Mouse (Mus musculus) activated CD4-positive, CD25-positive, alpha-beta regulatory T cell, adult 4 months (primary cell): ENCODE results near the gene Pcbd2. TPM values are rescaled to one million over a fixed set of nuclear protein-coding genes. Genes with fewer than 3 reads are reported as not detected.
"Not testable (repeated sequence)": the region's sequence is repeated elsewhere in the genome, so short reads cannot be mapped to it uniquely, and the experiment has no call there.

ENCODE experiments used
- ATAC-seq: one replicate; pipeline ENCODE4 v1.8.0; 2017
- polyA plus RNA-seq, 2 experiments: library from polyadenylated mRNA; unstranded; fragments of 100-300 nt; shearing (Covaris generic); gene quantifications; one replicate each; pipeline ENCODE4 v1.2.1; 2017

Pcbd2 gene
- 10 to 100 TPM; 11.9 to 15.1 TPM for polyA plus RNA-seq

- peak; percentile 66 for ATAC-seq
Observed at GRCm38 (mm10) chr13:55727120-55727838, at the start of gene Pcbd2. Gene Pcbd2, plus strand, starts transcription at chr13:55727368.

DNA sequence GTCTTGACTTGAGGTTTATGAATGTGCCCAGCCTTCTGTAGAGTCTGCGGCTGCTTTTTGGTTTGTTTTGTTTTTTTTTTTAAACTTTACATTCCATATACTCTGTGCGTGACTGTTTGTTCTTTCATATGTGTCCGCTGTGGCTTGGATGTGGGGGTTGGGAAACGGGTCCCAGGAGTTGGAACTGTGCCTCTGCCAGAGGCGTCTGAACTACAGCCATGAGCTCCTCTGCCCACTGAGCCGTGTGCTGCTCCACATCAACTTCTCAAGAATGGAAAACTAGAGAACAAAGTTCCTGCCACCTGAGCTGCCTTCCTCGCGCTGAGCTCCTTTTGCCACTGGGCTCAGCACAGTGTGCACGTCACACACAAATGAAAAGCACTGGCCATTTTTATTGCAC, 45.0 kb upstream of the Pcbd2 start:
- no peak for ATAC-seq

GRCm38 (mm10) chr13:55683581-55683980, 43.6 kb upstream of the Pcbd2 start:
- ATAC-seq = no peak

DNA sequence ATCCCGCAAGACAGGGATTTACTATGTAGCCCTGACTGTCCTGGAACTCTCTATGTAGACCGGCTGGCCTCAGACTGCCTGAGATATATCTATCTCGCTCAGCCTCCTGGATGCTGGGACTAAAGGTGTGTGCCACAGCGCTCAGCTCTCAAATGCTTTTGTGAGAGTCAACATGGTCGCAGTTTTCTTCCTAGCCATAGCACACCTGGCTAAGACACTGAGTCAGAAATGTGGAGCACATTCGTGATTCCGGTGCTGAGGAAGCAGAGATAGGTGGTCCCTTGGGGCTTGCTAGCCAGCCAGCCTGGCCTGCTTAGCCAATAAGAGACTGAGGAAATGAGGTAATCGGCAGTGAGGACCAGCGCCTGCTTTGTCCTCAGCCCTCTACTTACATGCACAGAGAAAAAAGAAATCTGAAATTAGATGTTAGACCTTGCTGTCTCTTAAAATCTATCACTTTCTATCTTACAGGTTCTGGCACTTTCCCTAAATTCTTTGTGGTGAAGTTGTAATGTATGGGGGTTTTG, 41.0 kb upstream of the Pcbd2 start:
- ATAC-seq = no peak

DNA sequence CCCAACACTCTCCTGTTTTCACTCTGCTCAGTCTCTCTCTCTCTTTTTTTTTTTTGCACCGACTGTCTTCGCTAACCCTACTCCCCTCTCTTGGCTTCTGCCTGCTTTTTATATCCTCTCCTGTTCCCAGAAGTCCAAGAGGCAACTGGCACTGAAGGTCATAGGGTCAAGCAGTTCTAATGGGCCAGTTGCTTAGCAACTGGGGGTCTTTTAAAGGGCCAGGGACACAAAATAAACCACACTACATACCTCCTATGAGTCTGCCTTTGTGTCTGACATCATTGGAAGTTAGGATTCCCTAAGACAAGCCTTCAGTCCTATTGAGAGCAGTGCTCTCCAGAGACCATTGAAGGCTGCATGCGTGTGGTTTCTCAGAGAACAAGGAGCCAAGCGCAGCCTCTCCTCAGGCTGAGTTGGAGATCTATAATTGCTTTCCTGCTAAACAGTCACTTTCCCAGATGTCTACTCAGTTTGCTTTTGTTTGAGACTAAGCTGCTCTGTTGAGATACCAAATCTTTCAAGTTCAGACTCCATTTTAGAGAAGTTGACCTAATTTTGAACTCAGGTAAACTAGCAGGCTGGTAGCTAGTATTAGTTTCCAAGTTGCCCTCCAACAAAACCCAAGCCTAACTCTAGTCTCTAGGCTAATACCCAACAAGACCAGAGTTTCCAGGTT, 39.1 kb upstream of the Pcbd2 start:
- ATAC-seq = no peak

DNA sequence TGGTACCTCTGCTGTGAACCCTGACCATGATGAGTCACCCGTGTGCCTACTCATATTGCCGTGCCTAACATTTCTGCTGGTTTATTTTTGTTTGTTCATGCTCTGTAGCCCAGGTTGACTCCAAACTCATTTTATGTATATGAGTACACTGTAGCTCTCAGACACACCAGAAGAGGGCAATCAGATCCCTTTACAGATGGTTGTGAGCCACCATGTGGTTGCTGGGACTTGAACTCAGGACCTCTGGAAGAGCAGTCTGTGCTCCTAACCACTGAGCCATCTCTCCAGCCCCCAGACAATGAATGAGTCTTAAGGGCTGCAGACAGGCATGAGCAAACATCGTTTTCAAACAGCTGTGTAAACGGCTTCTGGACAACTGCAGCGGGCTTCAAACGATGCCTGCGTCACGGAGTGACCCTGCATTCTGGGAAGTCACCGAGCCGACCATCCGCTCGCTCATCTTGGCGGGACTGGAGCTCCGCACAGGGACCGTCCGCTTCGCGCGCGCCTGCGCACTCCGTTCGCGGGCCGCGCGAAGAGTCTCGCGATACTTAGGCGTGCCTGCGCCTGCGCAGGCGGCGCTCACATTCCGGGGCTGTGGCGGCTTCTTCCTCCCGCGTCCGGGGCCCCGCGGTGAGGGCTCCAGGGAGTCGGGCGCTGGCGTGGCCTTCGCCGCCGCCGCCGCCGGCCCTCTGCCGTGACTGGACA, 34.5 kb upstream of the Pcbd2 start, which contains the start of gene B230219D22Rik:
TSS of gene B230219D22Rik (plus strand) at position 590 of the 708 bp plus-strand sequence.
- peak; percentile 88 for ATAC-seq

DNA sequence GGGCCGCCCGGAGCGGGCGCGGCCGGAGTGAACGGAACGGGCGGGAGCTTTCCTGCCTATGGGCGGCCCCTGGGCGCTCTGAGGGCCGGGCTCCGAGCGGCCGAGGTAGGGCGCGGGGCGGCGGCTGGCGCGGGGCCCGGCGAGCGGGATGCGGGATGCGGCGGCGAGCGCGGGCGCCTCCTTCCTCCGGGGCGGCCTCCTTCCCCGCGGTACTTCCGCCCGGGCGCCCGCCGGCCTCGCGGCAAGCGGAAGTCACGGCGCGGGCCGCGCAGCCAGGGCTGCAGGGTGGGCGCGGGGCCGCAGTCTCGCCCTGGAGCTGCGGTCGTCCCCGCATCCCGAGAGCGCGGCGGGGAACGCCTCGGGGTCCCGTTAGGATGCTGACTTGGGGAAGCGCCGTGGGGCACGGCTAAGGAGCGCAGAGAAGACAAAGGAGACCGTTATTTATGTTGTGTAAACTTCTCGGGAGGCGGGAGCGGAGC, 33.9 kb upstream of the Pcbd2 start:
- peak; percentile 53 for ATAC-seq

- ATAC-seq = no peak
Observed at GRCm38 (mm10) chr13:55694110-55694509, 33.1 kb upstream of the Pcbd2 start.

DNA sequence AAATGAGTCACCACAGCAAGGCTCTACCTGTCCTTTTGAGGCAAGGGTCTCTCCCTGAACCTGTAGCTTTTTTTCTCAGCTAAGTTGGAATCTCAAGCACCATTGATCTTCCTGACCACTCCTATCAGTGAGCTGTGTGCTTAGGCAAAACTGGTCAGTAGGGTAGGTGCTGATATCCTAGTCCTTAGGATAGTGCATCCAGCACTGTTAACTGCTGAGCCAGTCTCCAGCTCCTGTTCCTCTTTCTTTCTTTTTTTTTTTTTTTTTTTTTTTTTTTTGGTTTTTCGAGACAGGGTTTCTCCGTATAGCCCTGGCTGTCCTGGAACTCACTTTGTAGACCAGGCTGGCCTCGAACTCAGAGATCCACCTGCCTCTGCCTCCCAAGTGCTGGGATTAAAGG, 31.2 kb upstream of the Pcbd2 start:
- not testable (repeated sequence) for ATAC-seq

- no peak for ATAC-seq
Observed at GRCm38 (mm10) chr13:55704301-55704700, 22.9 kb upstream of the Pcbd2 start.

- ATAC-seq = no peak
Observed at GRCm38 (mm10) chr13:55712846-55713245, 14.3 kb upstream of the Pcbd2 start.

GRCm38 (mm10) chr13:55714501-55715166, 12.5 kb upstream of the Pcbd2 start, which contains the start of gene Txndc15:
Gene Txndc15, plus strand, starts transcription at chr13:55714650.
- peak; percentile 74 for ATAC-seq

DNA sequence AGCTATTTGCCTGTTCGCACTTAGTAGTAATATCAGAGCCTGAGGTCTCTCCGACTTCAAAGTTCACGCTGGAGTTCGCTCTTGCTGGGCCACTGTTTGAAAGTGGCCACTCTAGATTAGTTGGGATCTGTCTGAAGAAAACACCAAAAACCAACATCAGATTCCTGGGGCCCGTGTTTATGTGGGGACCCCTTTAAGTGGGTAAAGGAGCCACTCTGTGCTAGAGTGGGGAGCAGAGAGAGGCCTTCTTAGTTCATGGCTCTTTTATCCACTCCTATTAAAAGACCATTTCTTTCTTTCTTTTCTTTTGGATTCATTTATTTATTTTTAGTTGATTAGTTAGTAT, 12.0 kb upstream of the Pcbd2 start:
- no peak for ATAC-seq

- peak; percentile 14 for ATAC-seq
Observed at GRCm38 (mm10) chr13:55715908-55716510, 11.2 kb upstream of the Pcbd2 start.

DNA sequence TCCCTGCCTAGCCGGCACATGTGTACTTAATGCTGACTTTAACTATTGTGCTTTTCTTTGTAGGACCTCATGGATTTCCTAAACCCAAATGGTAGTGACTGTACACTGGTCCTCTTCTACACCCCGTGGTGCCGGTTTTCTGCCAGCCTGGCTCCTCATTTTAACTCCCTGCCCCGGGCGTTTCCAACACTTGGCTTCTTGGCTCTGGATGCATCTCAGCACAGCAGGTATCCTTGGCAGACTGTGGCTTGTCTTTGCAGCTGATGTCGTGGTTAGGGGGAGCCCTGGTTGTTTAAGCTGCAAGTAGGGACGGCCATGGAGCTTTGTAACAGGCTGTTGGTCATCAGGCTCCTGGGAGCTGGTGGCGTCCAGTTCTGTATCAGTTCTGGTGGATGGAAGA, 5.7 kb upstream of the Pcbd2 start:
- no peak for ATAC-seq

DNA sequence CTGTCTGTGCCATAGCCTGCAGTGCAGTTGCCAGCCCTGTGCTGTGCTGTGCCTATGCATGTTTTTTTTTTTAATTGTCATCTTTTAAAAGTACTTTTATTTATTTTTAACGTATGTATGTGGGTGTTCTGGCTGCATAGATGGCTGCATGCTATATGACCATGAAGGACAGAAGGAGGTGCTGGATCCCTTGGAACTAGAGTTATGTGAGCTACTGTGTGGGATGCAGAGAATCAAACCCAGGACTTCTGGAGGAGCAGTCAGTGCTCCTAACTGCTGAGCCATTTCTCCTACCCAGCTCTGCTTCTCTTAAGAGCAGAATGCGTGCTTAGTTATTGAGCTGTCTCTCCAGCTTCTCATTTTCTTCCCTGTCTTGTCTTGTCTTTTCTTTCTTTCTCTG, 5.2 kb upstream of the Pcbd2 start:
- no peak for ATAC-seq

DNA sequence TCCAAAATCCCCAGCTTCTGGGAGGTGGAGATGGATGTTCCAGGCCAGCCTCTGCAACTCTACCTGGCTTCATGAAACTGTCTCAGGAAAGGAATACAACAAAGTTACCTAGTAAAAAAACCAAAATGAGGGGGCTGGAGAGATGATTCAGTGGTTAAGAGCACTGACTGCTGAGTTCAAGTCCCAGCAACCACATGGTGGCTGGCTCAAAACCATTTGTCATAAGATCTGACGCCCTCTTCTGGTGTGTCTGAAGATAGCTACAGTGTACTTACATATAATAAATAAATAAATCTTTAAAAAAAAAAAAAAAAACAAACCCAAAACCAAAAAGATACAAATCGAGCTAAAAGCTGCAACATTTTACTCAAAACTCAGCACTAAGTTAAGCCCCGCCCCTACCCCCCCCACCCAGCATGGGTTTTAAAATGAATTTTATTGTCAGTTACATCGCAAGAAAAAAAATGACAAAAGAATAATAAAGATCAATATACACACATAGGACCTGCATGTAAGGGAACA, 509 bp upstream of the Pcbd2 start:
- no peak for ATAC-seq

DNA sequence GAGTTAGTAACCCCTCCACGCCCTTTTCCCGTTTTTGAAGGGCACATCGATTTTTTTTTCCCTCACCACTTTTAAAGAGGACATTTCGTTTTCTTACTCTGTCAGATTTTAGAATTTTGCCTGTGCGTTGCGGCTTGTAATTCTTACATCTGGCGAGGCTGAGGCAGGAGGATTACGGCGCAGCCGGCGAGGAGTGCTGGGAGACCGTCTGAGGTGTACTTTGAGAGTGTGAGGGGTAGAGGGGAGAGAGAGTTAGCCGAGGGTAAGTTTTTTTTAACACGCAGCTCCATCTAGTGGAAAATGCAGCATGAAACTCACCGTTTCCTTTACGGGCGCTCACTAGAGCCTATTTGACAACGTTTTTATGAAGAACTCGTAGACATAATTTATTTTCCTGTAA, 671 bp downstream of the Pcbd2 start:
- ATAC-seq = peak; percentile 62

- no peak for ATAC-seq
Observed at GRCm38 (mm10) chr13:55730716-55731115, 3.5 kb downstream of the Pcbd2 start.

- ATAC-seq = no peak
Observed at GRCm38 (mm10) chr13:55732121-55732520, 5.0 kb downstream of the Pcbd2 start.

DNA sequence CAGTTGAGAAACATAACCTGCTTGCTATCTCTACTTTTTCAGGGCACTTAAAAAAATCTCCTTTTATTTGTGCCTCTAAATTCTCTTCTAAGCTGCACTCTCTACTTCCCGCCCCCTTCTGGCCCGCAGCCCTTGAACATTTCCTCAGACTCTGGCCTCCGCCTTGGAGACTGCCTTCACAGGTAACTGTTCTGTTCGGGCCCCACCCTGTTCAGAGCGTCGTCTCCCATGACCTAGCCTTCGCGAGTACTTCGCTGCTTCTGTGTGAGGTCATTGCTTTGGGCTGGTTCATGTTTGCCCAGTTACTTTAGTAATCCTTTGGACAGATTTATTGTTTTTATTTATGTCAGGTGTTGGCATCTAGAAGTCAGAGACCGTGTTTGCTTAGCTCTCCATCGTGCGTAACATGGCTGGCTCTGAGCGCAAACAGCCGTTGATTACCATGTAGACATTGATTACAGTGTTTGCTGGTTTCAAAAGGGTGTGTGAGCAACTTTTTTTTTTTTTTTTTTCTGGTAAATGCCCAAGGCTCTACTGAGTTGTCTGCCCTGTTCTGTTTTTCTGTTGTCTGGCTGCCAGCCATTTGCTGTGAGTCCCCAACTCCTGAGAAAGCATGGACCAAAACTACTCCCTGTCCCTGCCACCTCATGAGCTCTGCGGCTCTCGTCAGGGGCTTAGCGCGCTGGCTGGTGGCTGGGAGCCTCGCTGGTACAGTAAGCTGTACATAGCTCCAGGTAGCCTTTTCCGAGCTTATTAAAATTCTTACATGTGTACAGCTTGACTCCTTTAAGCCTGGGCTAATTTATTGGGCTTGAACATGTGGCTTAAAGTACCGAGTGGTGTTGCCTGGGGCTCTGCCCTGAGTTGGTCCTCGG, 6.7 kb downstream of the Pcbd2 start:
- no peak for ATAC-seq
